Mouse (Mus musculus) megakaryocyte, adult 5-6 weeks (primary cell): ENCODE data around the gene Crcp. TPM values are rescaled to one million over a fixed set of nuclear protein-coding genes. Genes with fewer than 3 reads are reported as not detected.

Experiments used
- ATAC-seq: 2 replicates; pipeline ENCODE4 v1.8.0; 2016; ENCODE audit warnings: mild to moderate bottlenecking, inconsistent platforms; ENCODE audit not compliant: poor library complexity, severe bottlenecking
- total RNA-seq, 2 experiments: library from RNA; stranded (forward) in 1 of 2; stranded (reverse) in 1 of 2; fragments of 153-499, 151-499 nt in 1 of 2; fragments of 221-1000, 200-1000 nt in 1 of 2; gene quantifications; 2 replicates each; pipeline versions ENCODE4 v1.2.3 to v1.2.4; 2015 to 2017

The Crcp gene
- total RNA-seq (2015) (49.4 and 54.0 TPM in 2 replicates), total RNA-seq (2017) (48.3 and 53.8 TPM in 2 replicates)

- peak; percentile 91 for ATAC-seq
Measured at GRCm38 (mm10) chr5:130029142-130029897, at the start of gene Crcp, which contains the start of gene Asl. Gene Crcp, plus strand, starts transcription at chr5:130029290. Gene Asl, minus strand, starts transcription at chr5:130029247.

DNA sequence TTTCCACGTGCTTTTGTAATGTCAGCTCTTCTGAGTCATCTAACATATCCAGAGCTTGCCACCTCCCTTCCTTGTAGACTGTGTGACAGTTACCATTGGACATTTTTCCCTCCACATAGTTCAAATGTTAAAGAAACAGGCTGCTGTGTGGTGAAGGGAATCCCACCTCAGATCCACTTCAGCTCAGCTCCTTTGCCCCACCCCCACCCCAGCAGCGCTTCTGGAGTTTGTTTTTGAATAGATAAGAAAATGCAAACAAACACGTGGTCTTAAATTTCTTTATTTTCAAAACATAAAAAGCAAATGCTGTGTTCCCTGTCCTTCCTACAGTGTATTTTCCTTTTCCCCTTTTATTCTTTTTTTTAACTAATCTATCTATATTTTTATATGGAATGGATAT lies 48.9 kb upstream of the Crcp start:
- ATAC-seq: no peak

- ATAC-seq: no peak
Measured at GRCm38 (mm10) chr5:129989376-129989775, 39.7 kb upstream of the Crcp start.

- ATAC-seq: no peak
Measured at GRCm38 (mm10) chr5:129991898-129992297, 37.2 kb upstream of the Crcp start.

DNA sequence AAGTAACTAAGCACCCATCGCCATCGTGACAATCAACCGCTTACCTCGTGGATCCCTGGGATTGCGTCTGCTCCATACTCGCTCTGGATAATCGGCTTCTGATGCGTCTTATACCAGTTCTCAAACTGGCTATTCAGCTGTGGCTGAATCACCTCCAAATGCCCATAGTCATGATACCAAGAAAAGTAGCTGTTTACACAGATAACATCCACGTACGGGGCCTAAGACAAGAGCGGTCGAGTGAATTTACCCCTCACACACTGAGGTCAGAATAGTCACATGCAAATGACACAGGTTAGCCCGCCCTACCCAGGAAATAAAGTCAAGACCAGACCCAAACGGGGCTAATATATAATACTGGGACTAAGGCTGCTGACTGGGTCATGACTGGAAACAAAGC lies 35.7 kb upstream of the Crcp start:
- ATAC-seq: no peak

DNA sequence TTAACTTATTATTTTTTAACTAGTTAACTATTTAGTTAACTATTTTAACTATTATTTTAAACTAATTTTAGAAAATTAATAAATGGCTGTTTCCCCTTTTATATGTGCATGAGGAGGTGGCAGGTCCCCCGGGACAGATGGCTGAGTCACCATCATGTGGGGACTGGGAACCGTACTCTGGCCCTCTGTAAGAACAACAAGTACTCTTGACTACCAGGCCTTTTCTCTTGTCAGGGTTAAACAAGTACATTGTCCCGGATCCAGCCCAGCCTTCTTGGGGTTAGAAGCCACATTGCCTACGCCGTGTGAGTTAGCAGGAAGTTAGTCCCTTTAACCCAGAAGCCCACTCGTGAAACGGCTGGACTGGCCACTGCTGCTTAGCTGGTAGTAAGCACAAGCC lies 34.1 kb upstream of the Crcp start:
- ATAC-seq: no peak

DNA sequence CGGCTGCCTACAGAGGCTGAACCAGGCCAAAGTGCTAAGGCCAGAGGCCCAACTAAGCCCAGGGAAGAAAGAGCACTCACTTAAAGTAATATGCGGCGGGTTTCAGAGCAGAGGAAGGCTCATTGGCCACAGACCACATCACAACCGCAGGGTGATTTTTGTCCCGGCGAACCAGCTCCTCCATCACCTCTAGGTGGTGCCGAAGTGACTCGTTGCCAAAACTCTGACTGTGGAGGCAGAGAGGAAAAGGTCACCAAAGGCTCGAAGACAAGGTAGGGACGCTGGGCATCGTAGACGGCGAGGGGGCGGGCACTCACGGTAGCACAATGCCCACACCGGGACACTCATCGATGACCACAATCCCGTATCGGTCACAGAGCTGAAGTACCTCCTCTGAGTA lies 31.4 kb upstream of the Crcp start:
- no peak for ATAC-seq

- ATAC-seq: peak; percentile 31
Measured at GRCm38 (mm10) chr5:129999097-129999496, 30.0 kb upstream of the Crcp start.

DNA sequence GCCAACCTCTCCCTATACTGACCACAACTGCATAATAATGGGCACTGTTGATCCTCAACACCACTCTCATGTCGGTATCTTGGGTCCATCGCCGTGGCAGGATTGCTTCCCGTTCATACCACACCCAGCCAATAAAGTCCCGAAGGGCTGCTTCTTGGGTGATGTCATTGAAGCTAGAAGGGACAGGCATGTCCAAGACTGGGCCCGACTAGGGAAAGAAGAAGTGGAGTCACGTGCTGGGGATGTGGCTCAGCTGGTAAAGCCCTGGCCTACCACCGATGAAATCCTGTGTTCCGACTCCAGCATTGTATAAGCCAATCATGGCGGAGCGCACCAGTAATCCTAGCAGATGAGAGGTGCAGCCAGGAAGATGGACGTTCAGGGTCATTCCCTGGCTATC lies 28.4 kb upstream of the Crcp start:
- ATAC-seq: peak; percentile 38

DNA sequence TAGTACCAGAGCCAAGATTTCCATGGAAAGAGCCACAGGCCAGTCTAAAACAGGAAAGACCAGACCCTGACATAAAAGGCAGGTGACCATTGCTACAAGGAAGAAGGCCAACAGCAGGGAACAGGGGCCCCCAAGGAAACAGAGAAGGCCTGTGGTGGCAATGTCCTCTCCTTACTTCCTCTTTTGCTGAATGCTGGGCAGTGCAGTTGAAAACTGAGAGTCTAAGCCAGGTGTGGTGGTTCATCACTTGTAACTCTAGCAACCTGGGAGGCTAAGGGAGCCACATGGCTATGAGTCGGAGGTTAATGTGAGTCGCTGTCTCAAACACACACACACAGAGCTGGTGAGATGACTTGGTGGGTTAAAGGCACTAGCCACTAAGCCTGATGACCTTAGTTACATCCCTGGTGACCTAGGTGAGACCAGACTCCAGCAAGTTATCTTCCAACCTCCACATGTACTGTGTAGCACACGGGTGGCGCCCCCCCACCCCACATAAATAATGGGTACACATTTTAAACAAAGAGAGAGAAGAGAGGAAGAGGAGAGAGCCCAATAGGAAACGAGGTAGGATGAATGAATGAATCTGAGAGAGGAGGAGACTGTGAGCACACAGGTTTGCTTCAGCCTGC lies 27.6 kb upstream of the Crcp start:
- ATAC-seq: peak; percentile 46

- peak; percentile 71 for ATAC-seq
Measured at GRCm38 (mm10) chr5:130002301-130003146, 26.6 kb upstream of the Crcp start, which contains the start of gene Gusb. Gene Gusb, minus strand, starts transcription at chr5:130003049.

DNA sequence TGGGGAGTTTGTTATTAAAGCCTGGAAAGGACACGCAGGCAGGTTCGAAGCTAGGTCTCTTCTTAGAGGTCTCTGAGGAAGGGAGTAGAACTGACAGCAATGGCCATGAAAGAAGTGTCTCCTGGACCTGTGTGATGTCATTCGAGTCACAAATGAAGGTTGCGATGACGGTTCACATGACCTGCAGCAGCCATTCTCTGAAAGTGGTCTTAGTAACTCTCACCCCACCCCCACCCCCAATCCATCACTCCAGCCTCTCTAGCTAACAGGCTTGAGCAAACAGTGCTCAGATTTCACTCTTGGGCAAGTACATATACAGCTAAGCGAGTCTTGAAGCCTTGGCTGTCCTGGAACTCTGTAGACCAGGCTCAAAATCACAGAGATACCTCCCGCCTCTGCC lies 25.9 kb upstream of the Crcp start:
- ATAC-seq: no peak

- no peak for ATAC-seq
Measured at GRCm38 (mm10) chr5:130007344-130007743, 21.7 kb upstream of the Crcp start.

DNA sequence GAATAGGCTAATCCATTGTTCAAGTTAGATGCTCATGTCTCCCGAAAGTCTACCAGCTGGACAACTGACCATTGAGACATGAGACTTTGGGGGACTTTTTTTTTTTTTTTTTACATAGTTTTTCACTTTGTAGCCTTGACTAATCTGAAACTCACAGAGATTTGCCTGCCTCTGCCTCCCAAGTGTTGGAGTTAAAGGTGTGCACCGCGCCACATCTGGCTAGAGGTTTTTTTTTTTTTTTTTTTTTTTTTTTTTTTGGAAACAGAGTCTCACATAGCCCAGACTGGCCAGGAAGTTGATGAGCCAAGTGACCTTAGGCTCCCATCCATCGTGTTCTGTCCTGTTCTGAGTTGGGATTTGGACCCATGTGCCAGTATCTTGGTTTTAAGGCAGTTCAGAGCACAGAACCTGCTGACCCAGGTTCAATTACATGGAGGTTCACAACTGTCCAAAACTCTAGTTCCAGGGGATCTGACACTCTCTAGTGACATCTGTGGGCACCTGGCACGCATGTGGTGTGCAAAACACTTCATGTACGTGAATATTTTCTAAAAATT lies 21.0 kb upstream of the Crcp start:
- ATAC-seq: no peak

GRCm38 (mm10) chr5:130009784-130010183 lies 19.3 kb upstream of the Crcp start:
- ATAC-seq: no peak

DNA sequence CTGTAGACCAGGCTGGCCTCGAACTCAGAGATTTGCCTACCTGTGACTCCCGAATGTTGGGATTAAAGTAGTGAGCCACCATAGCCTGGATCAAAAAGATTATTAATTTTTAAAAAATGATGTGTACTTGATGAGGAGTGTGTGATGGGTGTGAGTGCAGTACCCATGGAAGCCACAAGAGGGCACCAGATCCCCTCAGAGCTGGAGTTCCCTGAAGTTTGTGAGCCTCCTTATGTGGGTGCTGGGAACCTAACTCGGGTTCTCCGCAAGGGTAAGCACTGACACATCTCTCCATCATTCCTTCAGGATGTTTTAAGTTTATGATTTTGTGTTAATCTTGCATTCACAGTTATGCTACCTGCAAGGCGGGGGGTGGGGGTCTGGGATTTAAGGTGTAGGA lies 18.1 kb upstream of the Crcp start:
- no peak for ATAC-seq

- ATAC-seq: no peak
Measured at GRCm38 (mm10) chr5:130015104-130015503, 14.0 kb upstream of the Crcp start.

- ATAC-seq: no peak
Measured at GRCm38 (mm10) chr5:130019461-130019860, 9.6 kb upstream of the Crcp start.

DNA sequence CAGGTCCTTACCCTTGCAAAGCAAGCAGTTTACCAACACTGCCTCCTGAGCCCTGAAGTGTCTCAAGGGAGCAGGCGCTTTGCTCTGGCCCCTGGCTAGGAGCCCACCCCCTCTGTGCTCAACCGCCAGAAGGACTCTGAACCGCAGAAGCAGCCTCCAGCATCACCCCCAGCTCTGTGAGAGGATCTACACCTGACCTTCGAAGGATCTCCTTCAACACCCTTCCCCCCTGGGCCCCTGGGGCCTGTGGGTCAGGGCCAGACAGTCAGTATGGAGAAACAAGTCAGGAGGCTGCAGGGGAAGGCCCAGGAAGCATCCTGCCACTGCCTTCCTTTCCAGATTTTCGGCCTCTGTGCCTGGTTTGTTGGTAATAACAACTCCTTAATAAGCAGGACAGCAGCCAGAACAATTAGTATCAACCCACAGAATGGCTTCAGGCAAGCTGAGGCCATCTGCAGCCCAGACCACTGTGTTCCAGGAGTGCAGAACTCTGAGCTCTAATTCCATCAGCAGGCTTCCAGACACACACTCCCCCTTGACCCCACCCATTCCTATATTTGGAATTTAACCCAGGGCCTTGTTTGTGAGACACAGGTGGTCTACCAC lies 7.6 kb upstream of the Crcp start:
- ATAC-seq: no peak

- no peak for ATAC-seq
Measured at GRCm38 (mm10) chr5:130022366-130022765, 6.7 kb upstream of the Crcp start.
